Mouse (Mus musculus): ENCODE data around the gene Ppfia3. TPM values are rescaled to one million over a fixed set of nuclear protein-coding genes. Genes with fewer than 3 reads are reported as not detected.

Ppfia3 gene
- polyA plus RNA-seq, 1 experiment: 2.5 TPM

GRCm38 (mm10) chr7:45302626-45303025, 64.2 kb downstream of the Ppfia3 start:
- Histone ChIP-seq H3K27ac (ENCODE audit: insufficient read depth, low read length) (no peak overlapping the region), H3K4me1 (ENCODE audit: control insufficient read depth, insufficient read depth, low read length) (no peaks in the 10 kb centered on the region), H3K4me3 (ENCODE audit: insufficient read depth, low read length) (no peak overlapping the region)
- TF ChIP-seq POLR2A (IDR thresholded peaks at IDR 0.05; ENCODE audit: low read depth, low read length): no peak
- TF ChIP-seq CTCF (IDR thresholded peaks at IDR 0.05; ENCODE audit: borderline replicate concordance, insufficient read depth, low read length): no peak

GRCm38 (mm10) chr7:45300270-45300669, 66.5 kb downstream of the Ppfia3 start:
- no peak overlapping the region for H3K4me3 ChIP-seq (ENCODE audit: insufficient read depth, low read length)
- no peak overlapping the region for H3K27ac ChIP-seq (ENCODE audit: insufficient read depth, low read length)
- TF ChIP-seq POLR2A (IDR thresholded peaks at IDR 0.05; ENCODE audit: low read depth, low read length) (no peak), CTCF (IDR thresholded peaks at IDR 0.05; ENCODE audit: borderline replicate concordance, insufficient read depth, low read length) (peak; percentile 71; the same call in 1 of the 2 replicates)
- no peaks in the 10 kb centered on the region for H3K4me1 ChIP-seq (ENCODE audit: control insufficient read depth, insufficient read depth, low read length)

DNA sequence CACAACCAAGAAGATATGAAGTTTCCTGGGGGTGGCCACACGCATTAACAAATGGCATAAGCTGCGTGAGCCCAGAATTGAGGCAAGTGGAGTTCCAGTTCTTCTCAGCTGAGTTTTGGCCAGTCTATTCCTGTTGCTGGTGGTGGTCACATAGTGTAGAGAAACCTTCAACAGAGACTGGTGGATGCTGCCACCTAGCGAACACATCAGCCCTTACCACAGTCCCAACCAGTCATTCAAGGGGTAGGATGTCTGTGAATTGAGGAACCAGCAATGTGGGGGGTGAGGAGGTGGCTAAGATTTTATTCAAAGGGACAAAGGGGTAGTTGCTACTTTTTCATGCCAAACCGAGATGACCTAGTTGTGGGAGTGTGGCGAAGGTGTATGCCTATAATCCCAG, 67.1 kb downstream of the Ppfia3 start:
- TF ChIP-seq POLR2A (IDR thresholded peaks at IDR 0.05; ENCODE audit: low read depth, low read length): no peak
- TF ChIP-seq CTCF (IDR thresholded peaks at IDR 0.05; ENCODE audit: borderline replicate concordance, insufficient read depth, low read length): peak; percentile 64; the same call in 1 of the 2 replicates
- no peak overlapping the region for H3K4me3 ChIP-seq (ENCODE audit: insufficient read depth, low read length)
- no peaks in the 10 kb centered on the region for H3K4me1 ChIP-seq (ENCODE audit: control insufficient read depth, insufficient read depth, low read length)
- H3K27ac ChIP-seq (ENCODE audit: insufficient read depth, low read length): no peak overlapping the region

DNA sequence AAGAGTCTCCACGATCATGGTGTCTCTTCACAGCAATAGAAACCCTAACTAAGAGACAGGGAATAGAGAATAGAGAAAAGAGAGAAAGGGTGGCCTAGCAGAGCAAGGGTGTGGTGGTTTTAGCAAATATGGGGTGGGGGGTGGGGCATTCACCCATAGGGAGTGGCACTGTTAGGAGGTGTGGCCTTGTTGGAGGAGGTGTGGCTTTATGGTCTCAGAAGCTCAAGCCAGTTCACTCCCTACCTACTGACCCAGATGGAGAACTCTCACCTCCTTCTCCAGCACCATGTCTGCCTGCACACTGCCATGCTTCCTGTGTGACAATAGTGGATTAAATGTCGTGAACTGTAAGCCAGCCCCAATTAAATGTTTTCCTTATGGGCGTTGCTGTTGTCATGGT, 69.3 kb downstream of the Ppfia3 start:
- Histone ChIP-seq H3K4me3 (ENCODE audit: insufficient read depth, low read length) (no peak overlapping the region), H3K27ac (ENCODE audit: insufficient read depth, low read length) (no peak overlapping the region), H3K4me1 (ENCODE audit: control insufficient read depth, insufficient read depth, low read length) (no peaks in the 10 kb centered on the region)
- no peak for TF ChIP-seq POLR2A (IDR thresholded peaks at IDR 0.05; ENCODE audit: low read depth, low read length)
- no peak for TF ChIP-seq CTCF (IDR thresholded peaks at IDR 0.05; ENCODE audit: borderline replicate concordance, insufficient read depth, low read length)

- Histone ChIP-seq H3K27ac (ENCODE audit: insufficient read depth, low read length) (no peak overlapping the region), H3K4me1 (ENCODE audit: control insufficient read depth, insufficient read depth, low read length) (no peaks in the 10 kb centered on the region), H3K4me3 (ENCODE audit: insufficient read depth, low read length) (no peak overlapping the region)
- TF ChIP-seq POLR2A (IDR thresholded peaks at IDR 0.05; ENCODE audit: low read depth, low read length) (no peak), CTCF (IDR thresholded peaks at IDR 0.05; ENCODE audit: borderline replicate concordance, insufficient read depth, low read length) (no peak)
Measured at GRCm38 (mm10) chr7:45296626-45297025, 70.2 kb downstream of the Ppfia3 start.

Other genes with a start within 250 kb of the Ppfia3 start
- 1,929 and 1,977 TPM in 2 replicates for gene Rps11, start 242.6 kb downstream of the Ppfia3 start, polyA plus RNA-seq (2011; ENCODE audit: insufficient read length, low read depth, missing spikeins)
- 3,288 and 3,370 TPM in 2 replicates for gene Rpl13a, start 238.3 kb downstream of the Ppfia3 start, polyA plus RNA-seq (2011; ENCODE audit: insufficient read length, low read depth, missing spikeins)
- 1.8 TPM in 2 replicates for gene Gm45713, start 230.8 kb downstream of the Ppfia3 start, polyA plus RNA-seq (2011; ENCODE audit: insufficient read length, low read depth, missing spikeins)
- gene Flt3l, start 230.6 kb downstream of the Ppfia3 start, polyA plus RNA-seq (2011; ENCODE audit: insufficient read length, low read depth, missing spikeins): 9.4 and 17.1 TPM in 2 replicates
- 45.6 and 56.2 TPM in 2 replicates for gene Pih1d1, start 212.7 kb downstream of the Ppfia3 start, polyA plus RNA-seq (2011; ENCODE audit: insufficient read length, low read depth, missing spikeins)
- 24.9 and 25.0 TPM in 2 replicates for gene Aldh16a1, start 212.4 kb downstream of the Ppfia3 start, polyA plus RNA-seq (2011; ENCODE audit: insufficient read length, low read depth, missing spikeins)
- 0.28 and 0.58 TPM in 2 replicates for gene Slc17a7, start 203.1 kb downstream of the Ppfia3 start, polyA plus RNA-seq (2011; ENCODE audit: insufficient read length, low read depth, missing spikeins)
- gene Gfy, start 187.4 kb downstream of the Ppfia3 start, polyA plus RNA-seq (2011; ENCODE audit: insufficient read length, low read depth, missing spikeins): not detected in 2 replicates
- not detected in 2 replicates for gene Pth2, start 186.0 kb downstream of the Ppfia3 start, polyA plus RNA-seq (2011; ENCODE audit: insufficient read length, low read depth, missing spikeins)
- not detected in 2 replicates for gene Ccdc155, start 162.1 kb downstream of the Ppfia3 start, polyA plus RNA-seq (2011; ENCODE audit: insufficient read length, low read depth, missing spikeins)
- gene Dkkl1, start 154.9 kb downstream of the Ppfia3 start, polyA plus RNA-seq (2011; ENCODE audit: insufficient read length, low read depth, missing spikeins): not detected in 2 replicates
- gene Tead2, start 151.3 kb downstream of the Ppfia3 start, polyA plus RNA-seq (2011; ENCODE audit: insufficient read length, low read depth, missing spikeins): 79.9 and 94.3 TPM in 2 replicates
- 0.86 TPM in 1 of 2 replicates, not detected in the other for gene Cd37, start 127.9 kb downstream of the Ppfia3 start, polyA plus RNA-seq (2011; ENCODE audit: insufficient read length, low read depth, missing spikeins)
- gene Slc6a16, start 125.9 kb downstream of the Ppfia3 start, polyA plus RNA-seq (2011; ENCODE audit: insufficient read length, low read depth, missing spikeins): not detected in 2 replicates
- gene Slc6a21, start 89.5 kb downstream of the Ppfia3 start, polyA plus RNA-seq (2011; ENCODE audit: insufficient read length, low read depth, missing spikeins): not detected in 2 replicates
- gene Trpm4, start 33.2 kb downstream of the Ppfia3 start, polyA plus RNA-seq (2011; ENCODE audit: insufficient read length, low read depth, missing spikeins): 9.8 and 12.8 TPM in 2 replicates
- gene Hrc, start 31.7 kb downstream of the Ppfia3 start, polyA plus RNA-seq (2011; ENCODE audit: insufficient read length, low read depth, missing spikeins): not detected in 2 replicates
- 2.3 TPM in 1 of 2 replicates, not detected in the other for gene Lin7b, start 3.6 kb upstream of the Ppfia3 start, polyA plus RNA-seq (2011; ENCODE audit: insufficient read length, low read depth, missing spikeins)
- gene Snrnp70, start 28.7 kb upstream of the Ppfia3 start, polyA plus RNA-seq (2011; ENCODE audit: insufficient read length, low read depth, missing spikeins): 407 and 463 TPM in 2 replicates
- gene Kcna7, start 38.6 kb upstream of the Ppfia3 start, polyA plus RNA-seq (2011; ENCODE audit: insufficient read length, low read depth, missing spikeins): not detected in 2 replicates
- gene Ntf5, start 46.7 kb upstream of the Ppfia3 start, polyA plus RNA-seq (2011; ENCODE audit: insufficient read length, low read depth, missing spikeins): 0.79 and 1.0 TPM in 2 replicates
- not detected in 2 replicates for gene Lhb, start 53.8 kb upstream of the Ppfia3 start, polyA plus RNA-seq (2011; ENCODE audit: insufficient read length, low read depth, missing spikeins)
- 47.6 and 58.2 TPM in 2 replicates for gene Gys1, start 67.8 kb upstream of the Ppfia3 start, polyA plus RNA-seq (2011; ENCODE audit: insufficient read length, low read depth, missing spikeins)
- 67.9 and 74.6 TPM in 2 replicates for gene Ruvbl2, start 71.1 kb upstream of the Ppfia3 start, polyA plus RNA-seq (2011; ENCODE audit: insufficient read length, low read depth, missing spikeins)
- gene Ftl1, start 92.9 kb upstream of the Ppfia3 start, polyA plus RNA-seq (2011; ENCODE audit: insufficient read length, low read depth, missing spikeins): 3,506 and 4,699 TPM in 2 replicates
- gene Bax, start 99.9 kb upstream of the Ppfia3 start, polyA plus RNA-seq (2011; ENCODE audit: insufficient read length, low read depth, missing spikeins): 218 and 278 TPM in 2 replicates
- gene Tulp2, start 114.9 kb upstream of the Ppfia3 start, polyA plus RNA-seq (2011; ENCODE audit: insufficient read length, low read depth, missing spikeins): not detected in 2 replicates
- gene Gm45808, start 119.8 kb upstream of the Ppfia3 start, polyA plus RNA-seq (2011; ENCODE audit: insufficient read length, low read depth, missing spikeins): not detected in 2 replicates
- gene Dhdh, start 121.8 kb upstream of the Ppfia3 start, polyA plus RNA-seq (2011; ENCODE audit: insufficient read length, low read depth, missing spikeins): 0.68 and 1.2 TPM in 2 replicates
- 409 and 447 TPM in 2 replicates for gene Nucb1, start 143.4 kb upstream of the Ppfia3 start, polyA plus RNA-seq (2011; ENCODE audit: insufficient read length, low read depth, missing spikeins)
- 31.7 and 35.9 TPM in 2 replicates for gene Ppp1r15a, start 159.2 kb upstream of the Ppfia3 start, polyA plus RNA-seq (2011; ENCODE audit: insufficient read length, low read depth, missing spikeins)
- 9.1 and 11.4 TPM in 2 replicates for gene Plekha4, start 159.3 kb upstream of the Ppfia3 start, polyA plus RNA-seq (2011; ENCODE audit: insufficient read length, low read depth, missing spikeins)
- not detected in 2 replicates for gene Hsd17b14, start 187.9 kb upstream of the Ppfia3 start, polyA plus RNA-seq (2011; ENCODE audit: insufficient read length, low read depth, missing spikeins)
- 25.7 and 30.6 TPM in 2 replicates for gene Bcat2, start 203.1 kb upstream of the Ppfia3 start, polyA plus RNA-seq (2011; ENCODE audit: insufficient read length, low read depth, missing spikeins)
- gene Fgf21, start 248.5 kb upstream of the Ppfia3 start, polyA plus RNA-seq (2011; ENCODE audit: insufficient read length, low read depth, missing spikeins): 1.4 and 5.2 TPM in 2 replicates

All from embryonic fibroblast, embryonic 13.5 days (primary cell).